Mouse (Mus musculus) mouse embryonic stem cell (cell line): Measurements from ENCODE around the gene Srek1ip1.

Experiments used
- in situ Hi-C, 2 experiments: fragments of 300-500 bp; cut with MboI; formaldehyde crosslinking; loops; 1 replicate in 1 of 2; 3 replicates in 1 of 2; pipeline ENCODE4 v1.14.3; 2019 to 2020; ENCODE audit warnings: low sequenced_read_pairs in 2 of 2, low pct_unique_long_range_greater_than_20kb in 1 of 2, mixed read lengths in 1 of 2; ENCODE audit not compliant: unreplicated experiment in 1 of 2

Gene Srek1ip1

DNA sequence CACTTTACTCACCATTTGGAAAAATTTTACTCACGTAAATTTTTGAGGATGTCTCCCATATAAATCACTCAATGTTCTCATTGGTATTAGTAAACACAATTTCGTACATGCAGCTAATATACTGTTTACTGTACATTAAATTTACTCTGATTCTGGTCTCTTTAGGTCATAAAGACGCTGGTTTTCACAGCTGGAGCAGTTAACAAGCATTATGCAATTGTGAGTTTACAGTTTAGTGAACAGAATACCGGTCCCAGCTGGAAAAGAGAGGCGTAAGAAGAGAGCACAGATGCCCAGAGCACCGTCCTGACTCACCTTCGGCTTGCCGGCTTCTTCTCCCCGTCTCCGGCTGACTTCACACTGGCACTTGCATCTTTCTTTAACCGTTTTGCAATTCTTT, at the start of gene Srek1ip1:
Gene Srek1ip1 (plus strand): TSS at position 301 of the 400 bp plus-strand sequence.
- in situ Hi-C loops = no loop called here

- in situ Hi-C loops = no loop called here
Observed at GRCm38 (mm10) chr13:104742866-104743265, 49.4 kb upstream of the Srek1ip1 start.

DNA sequence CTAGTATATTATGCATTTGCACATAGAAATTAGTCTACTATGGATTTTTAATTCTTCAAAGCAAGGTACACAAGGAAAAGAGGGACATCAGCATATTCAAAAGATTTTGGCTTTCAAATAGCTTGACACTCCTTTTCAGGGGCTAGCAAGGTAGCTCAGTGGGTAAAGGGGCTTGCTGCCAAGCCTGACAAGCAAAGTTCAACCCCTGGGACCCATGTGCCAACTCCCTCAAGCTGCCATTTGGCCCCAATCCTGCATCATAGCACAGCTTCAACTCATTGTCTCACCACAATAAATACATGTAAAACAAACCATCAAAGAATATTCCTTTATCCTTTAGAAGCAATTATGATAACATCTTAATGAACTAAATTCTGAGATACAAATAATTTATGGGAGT, 45.3 kb upstream of the Srek1ip1 start:
- in situ Hi-C loops = no loop called here

DNA sequence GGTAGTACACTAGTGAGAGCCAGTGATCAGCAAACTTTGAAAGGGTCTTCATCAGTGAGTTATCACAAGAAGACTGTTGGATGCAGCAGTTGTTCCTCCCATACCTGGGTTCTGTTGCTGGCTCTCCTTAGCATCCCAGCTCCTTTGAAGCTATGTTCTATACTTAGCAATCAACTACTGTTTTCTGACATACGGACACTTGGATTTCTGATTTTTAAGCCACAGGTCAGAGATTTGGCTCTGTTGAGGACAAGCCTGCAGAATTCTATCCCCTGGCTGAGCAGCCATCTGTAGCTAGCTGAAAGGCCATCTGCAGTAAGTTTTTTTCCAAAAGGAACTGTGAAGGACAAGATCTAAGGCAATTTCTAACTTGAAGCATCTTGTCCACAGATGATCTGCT, 32.9 kb upstream of the Srek1ip1 start:
- in situ Hi-C loops = no loop called here

DNA sequence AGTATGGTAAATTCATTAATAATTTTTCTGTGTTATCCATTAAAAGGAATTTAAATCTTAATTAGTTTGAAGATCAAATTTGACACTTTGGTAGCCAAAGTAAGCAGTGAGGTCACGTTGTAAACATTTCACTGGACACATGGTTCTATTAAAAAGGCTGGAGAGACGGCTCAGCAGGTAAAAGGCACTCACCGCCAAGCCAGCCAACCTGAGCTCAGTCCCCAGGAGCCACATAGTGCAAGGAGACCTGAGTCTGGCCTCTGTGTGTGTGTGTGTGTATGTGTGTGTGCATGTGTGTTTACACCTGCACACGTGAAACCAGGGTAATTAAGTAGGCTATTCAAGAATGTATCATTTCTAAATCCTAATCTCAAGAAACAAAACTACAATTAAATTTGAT, 29.9 kb upstream of the Srek1ip1 start:
- in situ Hi-C loops = no loop called here

DNA sequence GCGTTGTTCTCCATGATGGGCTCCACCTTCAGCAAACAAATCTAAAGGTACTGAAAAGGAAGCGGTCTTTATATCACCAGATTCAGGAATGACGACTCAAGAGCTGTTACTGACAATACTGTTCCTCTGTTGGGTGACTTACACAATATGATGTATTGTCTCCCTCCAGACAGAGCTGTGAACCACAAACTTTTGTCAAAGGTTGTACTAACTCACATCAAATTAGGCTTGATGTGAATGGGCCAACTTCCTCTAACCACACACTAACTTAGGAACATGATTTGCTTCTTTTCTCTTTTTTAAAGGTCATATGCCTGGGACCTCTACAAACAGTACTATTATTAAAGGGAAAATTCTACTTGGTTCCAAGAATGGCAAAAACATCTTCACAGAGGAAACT, 29.1 kb upstream of the Srek1ip1 start:
- in situ Hi-C loops = no loop called here

DNA sequence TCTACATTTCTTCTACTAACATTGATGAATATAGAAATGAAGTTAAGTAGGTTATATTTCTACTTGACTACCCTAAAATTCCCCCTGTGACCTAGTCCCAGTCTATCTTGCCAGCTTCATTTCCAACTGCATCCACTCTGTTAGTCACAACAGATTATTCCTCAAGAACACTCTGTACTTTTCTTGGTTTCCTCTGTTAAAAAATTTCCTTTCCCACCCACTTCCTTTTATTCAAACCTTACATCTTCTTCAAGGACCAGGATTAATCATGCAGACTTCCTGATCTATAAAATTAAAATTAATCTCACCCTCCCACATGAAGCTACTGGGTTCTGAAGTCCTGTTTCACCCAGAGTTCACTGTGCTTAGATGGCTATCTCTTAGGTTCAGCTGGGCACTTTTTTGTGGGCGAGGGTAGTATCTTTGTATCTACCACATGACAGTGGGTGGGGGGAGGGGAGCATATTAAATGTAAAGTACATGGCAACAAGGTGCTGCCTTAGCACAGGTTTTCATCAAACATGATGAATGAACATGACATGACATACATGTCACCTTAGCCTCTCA, 13.1 kb upstream of the Srek1ip1 start:
- in situ Hi-C loops = no loop called here

GRCm38 (mm10) chr13:104787260-104787659, 5.0 kb upstream of the Srek1ip1 start:
- in situ Hi-C loops = no loop called here

DNA sequence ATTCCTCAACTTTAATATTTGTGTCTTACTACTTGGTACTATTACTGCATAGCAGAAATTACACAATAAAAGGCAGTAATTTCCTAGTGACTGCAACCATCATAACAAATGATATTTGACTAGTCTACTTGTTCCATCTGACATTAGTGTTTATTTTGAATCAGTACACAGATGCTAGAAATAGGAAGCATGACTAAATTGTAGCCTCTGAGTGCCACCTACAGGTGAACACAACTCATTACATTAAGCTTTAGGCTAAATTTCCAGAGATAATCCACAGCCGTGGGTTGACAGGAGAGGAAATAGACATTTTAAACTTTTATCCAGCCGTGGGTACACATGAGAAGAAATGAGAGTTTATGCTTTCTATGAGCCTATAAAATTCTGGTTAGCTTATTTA, 2.6 kb upstream of the Srek1ip1 start:
- in situ Hi-C loops = no loop called here

DNA sequence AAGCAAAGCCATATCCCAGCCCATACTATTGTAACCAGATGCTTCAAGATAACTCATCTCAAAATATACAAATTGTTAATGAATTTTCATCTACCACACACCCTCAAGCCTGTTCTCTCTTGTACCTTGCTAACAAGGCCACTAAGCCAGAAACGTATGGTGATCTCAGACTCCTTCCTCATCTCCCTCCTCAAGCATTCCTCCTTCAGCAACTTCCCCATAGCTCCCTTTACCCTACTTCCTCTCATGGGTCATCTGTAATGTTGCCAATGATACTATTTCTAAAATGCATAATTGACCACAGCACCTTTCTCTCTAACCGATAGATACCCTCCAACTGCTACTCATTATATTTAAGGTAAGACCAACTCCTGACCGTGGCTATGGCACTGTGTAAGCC, 2.1 kb downstream of the Srek1ip1 start:
- in situ Hi-C loops = no loop called here

GRCm38 (mm10) chr13:104799067-104799466, 6.8 kb downstream of the Srek1ip1 start:
- in situ Hi-C loops = no loop called here

DNA sequence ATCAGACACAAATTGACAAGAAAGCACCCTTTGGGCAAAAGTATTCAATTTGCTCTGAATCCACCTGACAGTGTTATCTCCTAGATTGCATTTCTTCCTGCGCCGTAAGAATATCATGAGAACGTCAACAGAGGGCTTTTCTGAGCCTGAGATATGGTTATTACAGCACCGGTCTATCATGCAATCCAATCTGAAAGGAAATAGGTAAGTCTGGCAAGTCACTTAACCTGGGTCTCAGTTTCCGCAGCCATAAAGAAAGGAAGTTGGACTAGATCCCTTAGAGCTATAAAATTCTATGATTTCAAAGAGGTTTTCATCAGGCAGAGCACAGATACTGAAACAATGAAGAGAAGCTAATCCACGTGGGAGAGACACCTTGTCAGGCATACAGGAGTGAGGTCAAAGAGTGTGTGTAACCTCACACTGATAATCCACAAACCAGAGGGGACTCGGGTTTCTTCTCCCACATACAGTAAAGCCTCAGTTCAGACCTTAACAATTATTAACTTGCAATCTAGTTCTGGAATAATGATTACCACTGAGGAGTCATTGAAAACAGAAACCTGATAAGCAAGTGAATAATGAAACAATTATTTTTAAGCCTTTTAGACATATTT, 7.4 kb downstream of the Srek1ip1 start:
- in situ Hi-C loops = loop anchor here (25.0 kb wide), 2 partner anchors 138 to 438 kb away; no protein-coding TSS in a partner anchor

- in situ Hi-C loops = loop anchor here (25.0 kb wide), 2 partner anchors 132 to 432 kb away; no protein-coding TSS in a partner anchor
Observed at GRCm38 (mm10) chr13:104805681-104806080, 13.4 kb downstream of the Srek1ip1 start.

DNA sequence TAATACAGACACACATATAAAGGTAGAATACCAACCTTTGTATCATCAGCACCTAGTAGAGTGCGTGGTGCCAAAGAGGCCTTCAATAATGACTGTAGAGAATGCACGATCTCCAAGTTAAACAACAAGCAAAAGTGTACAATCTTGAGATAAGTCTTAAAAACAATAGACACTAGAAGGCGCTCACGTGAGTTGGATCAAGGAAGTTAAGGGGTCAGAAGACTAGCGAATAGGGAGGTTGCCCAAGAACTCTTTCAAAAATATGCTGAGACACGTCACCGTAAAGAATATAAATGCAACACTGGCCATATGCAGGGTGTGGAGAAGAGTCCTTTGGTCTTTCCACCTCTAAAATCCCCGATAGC, 24.0 kb downstream of the Srek1ip1 start:
- in situ Hi-C loops = loop anchor here (5.0 to 25.0 kb wide), 3 partner anchors 106 to 421 kb away; no protein-coding TSS in a partner anchor

DNA sequence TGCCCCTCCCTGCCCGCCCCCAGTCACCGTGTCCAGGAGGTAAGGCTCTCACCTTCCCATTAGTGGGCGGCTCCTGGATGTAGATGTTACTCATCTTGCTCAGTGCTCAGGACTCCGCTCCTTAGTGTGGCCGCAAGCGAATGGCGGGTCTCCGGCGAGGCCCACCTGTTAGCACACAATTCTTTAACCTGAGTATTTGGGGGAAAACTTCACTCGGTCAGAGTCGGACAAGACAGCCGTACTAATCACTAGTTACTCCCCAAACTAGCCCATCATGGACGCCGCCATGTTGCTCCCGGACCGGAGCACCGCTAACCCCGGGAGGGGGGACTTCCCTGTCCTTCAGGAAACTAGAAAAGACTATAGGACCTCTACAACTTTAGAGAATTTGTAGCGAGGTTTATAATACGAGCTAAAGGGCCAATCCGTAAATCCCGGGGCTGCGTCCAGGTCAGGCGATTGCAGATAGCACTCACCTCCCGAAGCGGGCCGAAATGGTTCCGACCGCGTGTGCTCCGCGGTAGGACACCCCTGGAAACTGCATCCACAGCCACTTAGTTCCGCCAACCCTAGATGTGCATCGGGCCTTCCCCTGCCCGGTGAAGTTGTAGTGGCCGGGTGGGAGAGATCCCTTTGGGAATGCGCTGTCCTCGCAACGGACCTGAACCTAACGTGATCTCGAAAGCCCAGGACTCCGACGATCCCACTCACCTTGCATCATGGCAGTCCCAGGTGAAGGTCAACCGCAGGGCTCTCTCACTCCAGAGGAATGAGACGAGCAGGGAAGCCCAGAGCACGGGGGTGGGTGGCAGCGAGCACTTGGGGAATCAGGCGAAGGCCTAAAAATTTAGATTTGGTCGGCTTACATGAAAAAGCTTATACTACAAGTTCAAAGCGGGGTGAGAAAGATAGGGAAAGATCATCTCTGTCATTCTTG, 24.6 kb downstream of the Srek1ip1 start, which contains the start of gene Cwc27:
Gene Cwc27 (minus strand): TSS at position 508 of the 937 bp plus-strand sequence.
- in situ Hi-C loops = loop anchor here (5.0 to 25.0 kb wide), 3 partner anchors 105 to 420 kb away; no protein-coding TSS in a partner anchor

GRCm38 (mm10) chr13:104817696-104818095, 25.4 kb downstream of the Srek1ip1 start:
- in situ Hi-C loops = loop anchor here (5.0 to 25.0 kb wide), 3 partner anchors 105 to 420 kb away; no protein-coding TSS in a partner anchor

DNA sequence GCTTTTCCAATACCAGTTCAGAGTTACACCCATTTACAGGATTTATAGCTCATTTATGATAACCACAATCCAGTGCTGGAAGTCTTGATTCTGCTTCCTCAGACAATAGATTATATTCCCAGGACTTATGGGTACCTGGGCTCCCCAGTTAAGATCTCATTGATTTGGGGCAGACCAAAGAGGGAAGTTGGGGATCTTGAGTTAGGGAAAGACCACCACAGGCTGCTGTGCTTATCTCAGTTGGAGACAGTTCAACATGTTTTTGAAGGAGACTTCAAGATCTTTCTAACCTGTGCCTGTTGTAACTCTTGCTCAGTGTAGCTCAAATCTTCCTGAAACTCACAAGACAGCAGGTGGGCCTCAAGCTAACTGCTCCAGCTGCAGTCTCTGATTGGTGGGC, 28.9 kb downstream of the Srek1ip1 start:
- in situ Hi-C loops = loop anchor here (25.0 kb wide), 2 partner anchors 116 to 416 kb away; no protein-coding TSS in a partner anchor

DNA sequence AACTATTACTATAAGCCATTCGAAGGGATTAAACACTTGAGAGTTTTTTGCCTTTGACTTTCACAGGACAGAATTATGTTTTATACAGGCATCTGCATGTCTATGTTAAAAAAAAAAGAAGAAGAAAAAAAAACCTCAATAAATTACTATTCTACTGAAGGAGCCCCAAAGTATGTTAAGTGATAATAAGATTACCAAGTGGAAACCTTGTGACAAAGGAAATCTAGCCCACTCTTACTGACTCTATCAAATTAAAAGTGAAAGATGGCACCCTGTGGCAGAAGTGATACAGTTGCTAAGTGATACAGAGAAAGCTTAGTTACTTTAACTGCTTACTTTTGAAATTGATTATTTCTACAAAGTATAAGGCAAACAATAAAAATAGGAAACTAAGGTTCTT, 29.6 kb downstream of the Srek1ip1 start:
- in situ Hi-C loops = loop anchor here (25.0 kb wide), 2 partner anchors 115 to 415 kb away; no protein-coding TSS in a partner anchor

DNA sequence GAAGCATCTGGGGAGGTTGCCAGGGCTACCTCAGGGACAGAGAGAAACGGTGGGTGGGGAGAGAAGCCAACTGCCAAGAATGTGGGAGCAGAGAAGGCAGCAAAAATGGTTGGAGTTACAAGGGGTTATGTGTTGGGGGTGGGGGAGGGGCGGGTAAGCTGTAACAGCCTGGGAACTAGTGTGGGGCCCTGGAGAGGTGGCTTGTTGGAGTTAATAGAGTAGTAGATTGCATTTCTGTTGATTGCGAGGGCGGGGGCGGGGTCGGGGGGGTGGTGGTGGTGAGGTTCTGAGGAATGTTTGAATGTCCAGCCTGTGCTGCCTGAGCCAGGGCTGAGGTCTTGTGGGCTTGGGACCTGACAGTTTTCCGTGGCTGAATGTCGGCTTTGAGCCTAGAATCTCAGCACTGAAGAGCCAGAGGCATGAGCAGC, 30.1 kb downstream of the Srek1ip1 start:
- in situ Hi-C loops = loop anchor here (25.0 kb wide), 2 partner anchors 115 to 415 kb away; no protein-coding TSS in a partner anchor
